In genomic region chr7:24964288-24964687, GRCm38 (mm10) we compare ENCODE assay signal across 44 mouse cellular contexts. TPM values are rescaled to one million over a fixed set of nuclear protein-coding genes. Genes with fewer than 3 reads are reported as not detected.
"Had no signal": no experiment of that assay in that cellular context is flagged by ENCODE, and none has a peak within 500 bp of the region (broad histone marks: within the 10 kb centered on the region; RNA-seq: fewer than 3 reads in every experiment).

No protein-coding gene starts in this region.

- ATAC-seq: liver, embryonic 12.5 days; liver, postnatal 0 days; midbrain, embryonic 15.5 days; midbrain, embryonic 16.5 days had no signal

- H3K9ac ChIP-seq: limb, embryonic 12.5 days; limb, embryonic 13.5 days; limb, embryonic 15.5 days; liver, embryonic 12.5 days; liver, embryonic 13.5 days; liver, embryonic 14.5 days; liver, embryonic 15.5 days; liver, postnatal 0 days; lung, embryonic 14.5 days; lung, embryonic 15.5 days; midbrain, embryonic 12.5 days; midbrain, embryonic 13.5 days; midbrain, embryonic 15.5 days; neural tube, embryonic 12.5 days had no signal

- H3K27ac ChIP-seq: left cerebral cortex, adult 2 months; limb, embryonic 10.5 days; limb, embryonic 12.5 days; limb, embryonic 13.5 days; limb, embryonic 15.5 days; liver, embryonic 12.5 days; liver, embryonic 13.5 days; liver, embryonic 14.5 days; liver, embryonic 15.5 days; lung, embryonic 15.5 days; macrophage; midbrain, embryonic 10.5 days; midbrain, embryonic 12.5 days; midbrain, embryonic 13.5 days; midbrain, embryonic 15.5 days; neural tube, embryonic 12.5 days had no signal

- H3K4me1 ChIP-seq: limb, embryonic 12.5 days; limb, embryonic 15.5 days; liver, embryonic 13.5 days; liver, embryonic 15.5 days; lung, embryonic 15.5 days; midbrain, embryonic 12.5 days; midbrain, embryonic 13.5 days; midbrain, embryonic 15.5 days; neural tube, embryonic 12.5 days had no signal

- H3K4me3 ChIP-seq: left cerebral cortex, adult 2 months; limb, embryonic 10.5 days; limb, embryonic 12.5 days; limb, embryonic 13.5 days; limb, embryonic 15.5 days; liver, embryonic 12.5 days; liver, embryonic 13.5 days; liver, embryonic 15.5 days; lung, embryonic 15.5 days; midbrain, embryonic 10.5 days; midbrain, embryonic 12.5 days; midbrain, embryonic 13.5 days; midbrain, embryonic 15.5 days; myocyte; neural tube, embryonic 12.5 days had no signal

- H3K27me3 ChIP-seq: limb, embryonic 12.5 days; limb, embryonic 13.5 days; limb, embryonic 15.5 days; liver, embryonic 13.5 days; liver, embryonic 15.5 days; lung, embryonic 15.5 days; midbrain, embryonic 13.5 days; midbrain, embryonic 15.5 days; neural tube, embryonic 12.5 days had no signal

- H3K4me2 ChIP-seq: limb, embryonic 12.5 days; limb, embryonic 13.5 days; limb, embryonic 15.5 days; liver, embryonic 11.5 days; liver, embryonic 12.5 days; liver, embryonic 13.5 days; liver, embryonic 15.5 days; lung, embryonic 14.5 days; lung, embryonic 15.5 days; midbrain, embryonic 11.5 days; midbrain, embryonic 12.5 days; midbrain, embryonic 13.5 days; midbrain, embryonic 15.5 days; neural tube, embryonic 12.5 days had no signal

- DNase-seq: left cerebral cortex, postnatal 4 days; liver; liver, embryonic 13.5 days; liver, postnatal 0 days; lung, adult 18-20 months; lung, adult 2 months; lung, embryonic 14.5 days; lung, postnatal 14 days; lung, postnatal 36 days; lung, postnatal 4 days; midbrain, embryonic 14.5 days had no signal

- H3K36me3 ChIP-seq: limb, embryonic 10.5 days; limb, embryonic 12.5 days; limb, embryonic 13.5 days; limb, embryonic 15.5 days; liver, embryonic 13.5 days; lung, embryonic 15.5 days; midbrain, embryonic 10.5 days; midbrain, embryonic 12.5 days; midbrain, embryonic 13.5 days; midbrain, embryonic 15.5 days; neural tube, embryonic 12.5 days had no signal

- H3K9me3 ChIP-seq: limb, embryonic 10.5 days; limb, embryonic 13.5 days; limb, embryonic 15.5 days; liver, embryonic 12.5 days; liver, embryonic 13.5 days; liver, embryonic 15.5 days; lung, embryonic 15.5 days; megakaryocyte, embryonic 14.5 days; midbrain, embryonic 10.5 days; midbrain, embryonic 12.5 days; midbrain, embryonic 13.5 days; midbrain, embryonic 15.5 days; neural tube, embryonic 12.5 days had no signal

RNA-seq across cellular contexts. Expression of gene Gm4881, which starts 20.0 kb away (rescaled TPM):
- total RNA-seq: left cerebral cortex, adult 2 months; left cerebral cortex, adult 8-10 months; left cerebral cortex, postnatal 10 days; left cerebral cortex, postnatal 14 days; left cerebral cortex, postnatal 25 days; left cerebral cortex, postnatal 36 days; left cerebral cortex, postnatal 4 days; liver, adult 2 months; megakaryocyte progenitor cell, adult 5-6 weeks; megakaryocyte, adult 5-6 weeks; megakaryocyte-erythroid progenitor cell, adult 5-6 weeks; monocyte, adult 5-6 weeks had no signal
- polyA plus RNA-seq: limb, embryonic 10.5 days; limb, embryonic 11.5 days; limb, embryonic 12.5 days; limb, embryonic 13.5 days; limb, embryonic 15.5 days; liver, adult 2 months; liver, embryonic 11.5 days; liver, embryonic 12.5 days; liver, embryonic 13.5 days; liver, embryonic 14.5 days; liver, embryonic 15.5 days; liver, embryonic 16.5 days; liver, postnatal 0 days; lung, adult 2 months; lung, embryonic 14.5 days; lung, embryonic 15.5 days; lung, embryonic 16.5 days; macrophage; myocyte had no signal
